Mouse (Mus musculus): ENCODE results near the gene Katna1. TPM values are rescaled to one million over a fixed set of nuclear protein-coding genes. Genes with fewer than 3 reads are reported as not detected.
"Not testable (repeated sequence)": the region's sequence is repeated elsewhere in the genome, so short reads cannot be mapped to it uniquely, and the experiment has no call there.

Gene Katna1
- 100 to 1,000 TPM in 1 of 3 experiments, 10 to 100 TPM in 2; 73.9 to 103 (median 83.1) TPM for polyA plus RNA-seq (2017; shearing (Covaris generic))

DNA sequence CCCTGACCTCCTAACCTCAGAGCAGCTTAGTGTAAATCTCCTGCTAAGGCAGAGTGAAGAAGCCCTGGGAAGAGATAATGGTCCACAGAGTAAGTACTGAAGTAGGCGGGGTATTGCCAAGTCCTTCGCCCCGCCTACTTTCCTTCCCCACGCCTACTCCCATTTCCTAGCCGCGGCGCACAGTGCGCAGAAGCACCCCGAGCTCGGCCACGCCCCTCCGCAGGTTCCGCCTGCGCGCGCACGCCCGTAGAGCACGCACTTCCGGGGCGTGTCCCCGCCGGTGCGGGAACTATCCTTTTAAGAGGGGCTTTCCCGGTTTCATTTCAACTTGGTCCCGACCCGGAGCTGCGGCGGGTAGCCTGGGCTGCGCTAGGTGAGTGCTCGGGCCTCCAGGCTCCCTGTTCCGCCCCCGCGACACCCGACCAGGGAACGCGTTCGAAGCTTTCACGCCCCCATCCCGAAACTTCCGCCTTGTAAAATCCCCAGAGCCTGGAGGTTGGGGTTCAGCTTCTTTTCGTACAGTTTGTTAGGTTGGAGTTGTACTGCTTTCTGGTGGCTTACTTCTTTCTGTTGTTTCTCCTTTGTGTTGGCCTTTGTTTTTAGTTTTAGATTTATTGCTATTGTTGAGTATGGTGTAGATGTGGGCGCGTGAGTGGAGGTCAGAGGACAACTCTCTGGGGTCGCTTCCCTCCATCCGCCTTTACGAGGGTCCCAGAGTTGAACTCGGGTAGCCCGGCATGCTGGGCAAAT is at the start of gene Katna1:
Gene Katna1, plus strand, starts transcription at position 250 of the 750 bp plus-strand sequence.
- peak; percentile 91 for ATAC-seq

DNA sequence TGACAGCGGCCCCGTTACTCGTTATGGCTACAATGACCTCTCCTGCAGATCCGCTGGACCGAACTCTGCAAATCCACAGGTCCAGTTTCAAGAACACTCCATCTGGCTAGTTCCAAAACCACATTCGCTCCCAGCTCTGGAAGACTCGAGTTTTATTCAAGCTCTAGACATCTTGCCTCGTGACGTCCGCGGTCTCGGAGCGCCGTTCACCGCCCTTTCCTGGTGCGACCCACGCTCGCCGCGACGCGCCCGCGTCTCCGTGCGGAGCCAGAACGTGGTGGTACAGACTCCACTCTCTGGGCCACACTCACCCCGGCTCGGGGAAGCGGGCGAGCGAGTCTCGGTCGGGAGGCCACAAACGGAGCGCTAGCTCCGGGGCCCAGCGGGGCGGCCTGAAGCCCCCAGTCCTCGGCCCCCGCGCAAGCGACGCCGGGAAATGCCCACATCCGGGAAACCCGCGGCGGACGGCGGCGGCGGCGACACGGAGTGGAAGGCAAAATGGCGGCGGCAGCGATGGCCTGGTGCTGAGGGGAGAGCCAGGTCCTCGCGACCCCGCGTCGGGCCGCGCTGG is 45.0 kb upstream of the Katna1 start, which contains the start of the genes Pcmt1 and Lats1:
Gene Pcmt1, minus strand, starts transcription at position 406 of the 571 bp plus-strand sequence.
Gene Lats1, plus strand, starts transcription at position 484 of the 571 bp plus-strand sequence.
- ATAC-seq = peak; percentile 79

DNA sequence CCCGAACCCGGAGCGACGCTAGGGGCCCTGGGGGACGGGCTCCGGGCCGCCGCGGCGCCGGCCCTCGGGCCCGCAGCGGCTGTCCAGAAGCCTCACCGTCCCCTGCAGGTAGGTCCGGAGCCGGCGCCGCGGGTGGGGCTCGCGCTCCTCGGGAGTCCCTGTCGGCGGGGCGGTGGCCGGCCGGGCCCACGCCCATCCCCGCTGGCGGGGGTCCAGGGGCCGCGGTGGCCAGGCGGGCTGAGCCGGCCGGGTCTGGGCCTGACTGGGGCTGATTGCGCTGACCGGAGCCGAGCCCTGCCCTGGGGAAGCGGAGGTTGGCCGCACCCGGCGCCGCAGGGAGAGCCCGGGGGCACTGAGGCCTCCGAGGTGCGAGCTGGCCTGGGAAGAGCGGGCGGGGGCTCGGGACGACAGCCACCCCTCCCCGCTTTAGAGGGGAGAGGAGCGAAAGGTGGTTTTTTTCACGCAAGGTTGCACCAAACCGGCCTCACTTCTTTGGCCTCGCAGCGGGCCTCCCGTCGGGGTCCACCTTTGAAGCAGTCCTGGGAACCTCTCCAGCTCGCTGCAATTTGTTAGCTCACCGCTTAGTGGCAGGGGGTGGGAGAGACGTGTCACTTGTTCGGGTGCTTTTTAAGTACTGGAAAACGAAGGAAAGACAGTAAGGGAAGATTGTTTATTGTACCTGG is 44.3 kb upstream of the Katna1 start:
- ATAC-seq = peak; percentile 71

DNA sequence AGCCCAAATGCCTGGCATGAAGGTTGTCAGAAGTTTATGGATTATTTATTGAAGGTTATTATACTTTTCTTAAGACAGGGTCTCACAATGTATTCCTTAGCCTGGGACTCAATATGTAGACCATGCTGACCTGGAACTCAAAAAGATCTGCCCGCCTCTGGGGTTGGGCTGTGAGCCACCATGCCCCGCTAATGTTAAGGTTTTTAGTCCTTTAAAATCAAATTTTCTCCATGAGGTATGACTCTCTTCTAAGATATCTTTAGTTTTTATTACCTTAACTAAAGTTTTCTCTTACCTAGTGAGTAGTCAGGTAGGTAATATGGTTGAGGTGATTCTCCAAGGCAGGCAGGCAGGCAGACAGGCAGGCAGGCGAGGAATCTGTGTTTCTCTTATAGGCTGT is 43.6 kb upstream of the Katna1 start:
- ATAC-seq = no peak

DNA sequence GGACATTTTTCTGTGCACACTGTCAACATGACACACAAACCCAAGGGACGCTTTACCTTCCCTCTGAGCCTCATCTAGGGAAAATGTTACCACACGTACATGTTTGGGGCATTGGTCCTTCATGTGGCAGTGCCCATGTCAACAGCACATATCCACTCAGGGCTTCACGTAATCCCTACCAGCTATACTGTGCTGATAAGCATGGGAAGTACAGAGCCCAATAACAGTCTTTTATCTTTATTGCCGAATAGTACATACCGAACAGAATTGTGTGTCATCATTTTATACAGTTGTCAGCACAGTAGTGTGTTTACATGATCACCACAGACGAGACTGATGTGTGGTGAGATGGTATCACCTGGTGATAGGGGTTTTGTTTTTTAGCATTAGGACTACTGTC is 38.9 kb upstream of the Katna1 start:
- no peak for ATAC-seq

DNA sequence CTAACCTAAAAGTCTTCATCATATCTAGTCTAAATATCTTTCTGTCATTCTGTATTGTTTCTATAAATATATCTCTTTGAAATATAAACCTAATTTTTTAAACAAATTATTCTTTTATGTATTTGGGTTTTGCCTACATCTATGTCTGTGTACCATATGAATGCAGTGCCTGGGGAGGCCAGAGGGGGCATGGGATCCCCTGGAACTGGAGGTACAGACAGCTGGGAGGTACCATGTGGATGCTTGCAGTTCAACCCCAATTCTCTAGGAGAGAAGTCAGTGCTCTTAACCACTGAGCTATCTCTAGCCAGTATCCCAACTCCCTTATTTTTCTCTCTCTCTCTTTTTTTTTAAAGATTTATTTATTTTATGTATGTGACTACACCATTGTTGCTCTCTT is 30.5 kb upstream of the Katna1 start:
- ATAC-seq = no peak

DNA sequence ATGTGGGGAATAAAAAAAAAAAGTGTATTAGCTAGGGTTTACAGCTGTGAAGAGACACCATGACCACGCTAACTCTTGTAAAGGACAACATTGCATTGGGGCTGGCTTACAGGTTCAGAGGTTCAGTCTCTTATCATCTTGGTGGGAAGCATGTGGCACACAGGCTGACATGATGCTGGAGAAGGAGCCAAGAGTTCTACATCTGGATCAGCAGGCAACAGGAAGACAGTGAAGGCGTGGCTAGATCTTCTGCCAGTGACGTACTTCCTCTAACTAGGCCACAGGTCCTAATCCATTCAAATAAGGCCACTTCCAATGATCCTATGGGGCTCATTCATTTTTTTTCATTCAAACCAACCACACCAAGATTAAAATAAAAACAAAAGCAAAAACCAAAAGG is 25.7 kb upstream of the Katna1 start:
- ATAC-seq = no peak

DNA sequence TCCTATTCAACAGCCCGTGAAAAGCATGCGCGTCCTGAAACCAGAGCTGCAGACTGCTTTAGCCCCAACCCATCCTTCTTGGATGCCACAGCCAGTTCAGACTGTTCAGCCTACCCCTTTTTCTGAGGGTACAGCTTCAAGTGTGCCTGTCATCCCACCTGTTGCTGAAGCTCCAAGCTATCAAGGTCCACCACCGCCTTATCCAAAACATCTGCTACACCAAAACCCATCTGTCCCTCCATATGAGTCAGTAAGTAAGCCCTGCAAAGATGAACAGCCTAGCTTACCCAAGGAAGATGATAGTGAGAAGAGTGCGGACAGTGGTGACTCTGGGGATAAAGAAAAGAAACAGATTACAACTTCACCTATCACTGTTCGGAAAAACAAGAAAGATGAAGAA is 23.2 kb upstream of the Katna1 start:
- ATAC-seq = no peak

DNA sequence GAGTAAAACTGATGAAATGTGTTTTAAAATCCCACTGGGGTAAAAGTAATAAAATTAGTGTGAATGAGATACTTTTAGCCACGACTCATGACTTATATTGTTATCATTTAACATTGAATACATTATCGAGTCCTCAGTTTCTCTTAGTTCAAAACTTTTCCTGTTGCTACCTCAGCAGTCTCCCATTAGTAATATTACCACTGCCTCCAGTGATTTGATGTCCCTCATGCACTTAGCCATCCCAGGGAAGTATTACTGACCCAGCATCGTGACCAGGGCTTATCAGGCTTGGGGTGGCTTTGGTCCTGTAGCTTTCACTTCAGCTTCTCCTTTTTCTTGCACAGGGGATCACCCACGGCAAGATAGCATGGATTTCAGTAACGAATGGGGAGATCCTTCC is 15.7 kb upstream of the Katna1 start:
- no peak for ATAC-seq

DNA sequence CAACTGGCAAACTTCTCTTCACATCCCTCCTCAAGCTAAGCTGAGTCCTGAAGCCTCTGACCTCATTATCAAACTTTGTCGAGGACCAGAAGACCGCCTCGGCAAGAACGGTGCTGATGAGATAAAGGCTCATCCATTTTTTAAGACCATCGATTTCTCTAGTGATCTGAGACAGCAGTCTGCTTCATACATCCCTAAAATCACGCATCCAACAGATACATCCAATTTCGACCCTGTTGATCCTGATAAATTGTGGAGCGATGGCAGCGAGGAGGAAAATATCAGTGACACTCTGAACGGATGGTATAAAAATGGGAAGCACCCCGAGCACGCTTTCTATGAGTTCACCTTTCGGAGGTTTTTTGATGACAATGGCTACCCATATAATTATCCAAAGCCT is 13.3 kb upstream of the Katna1 start:
- ATAC-seq = no peak

DNA sequence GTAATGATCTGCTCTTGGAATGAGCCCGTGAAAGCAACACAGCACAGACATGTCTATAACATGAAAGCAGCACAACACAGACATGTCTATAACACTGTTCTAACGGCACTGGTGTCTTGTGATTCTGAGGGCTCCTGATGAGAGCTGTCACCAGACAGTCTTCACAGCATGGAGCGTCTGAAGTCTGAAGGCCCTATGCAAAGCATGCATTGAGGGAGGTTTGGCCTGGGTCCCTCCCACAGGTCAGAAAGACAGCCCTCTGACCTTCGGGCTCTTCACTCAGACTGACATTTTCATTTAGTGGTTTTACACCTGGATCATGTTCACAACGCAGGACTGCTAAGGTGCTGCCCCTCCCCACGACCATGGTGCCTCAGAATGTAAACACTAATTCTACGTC is 10.7 kb upstream of the Katna1 start:
- no peak for ATAC-seq

DNA sequence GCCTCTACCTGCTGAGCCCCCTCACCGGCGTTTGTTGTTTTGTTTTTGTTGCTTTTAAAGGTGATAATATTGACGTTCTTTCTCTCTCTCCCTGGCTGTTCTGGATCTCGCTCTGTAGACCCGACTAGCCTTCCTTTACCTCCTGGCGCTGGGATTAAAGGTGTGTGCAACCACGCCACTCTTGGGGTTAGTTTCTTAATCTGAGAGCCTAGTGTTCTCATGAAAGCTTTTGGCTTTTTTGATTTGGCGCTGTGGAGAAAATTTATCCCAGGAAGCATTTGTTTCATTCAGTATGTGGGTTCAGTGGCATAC is 657 bp downstream of the Katna1 start:
- ATAC-seq = no peak

DNA sequence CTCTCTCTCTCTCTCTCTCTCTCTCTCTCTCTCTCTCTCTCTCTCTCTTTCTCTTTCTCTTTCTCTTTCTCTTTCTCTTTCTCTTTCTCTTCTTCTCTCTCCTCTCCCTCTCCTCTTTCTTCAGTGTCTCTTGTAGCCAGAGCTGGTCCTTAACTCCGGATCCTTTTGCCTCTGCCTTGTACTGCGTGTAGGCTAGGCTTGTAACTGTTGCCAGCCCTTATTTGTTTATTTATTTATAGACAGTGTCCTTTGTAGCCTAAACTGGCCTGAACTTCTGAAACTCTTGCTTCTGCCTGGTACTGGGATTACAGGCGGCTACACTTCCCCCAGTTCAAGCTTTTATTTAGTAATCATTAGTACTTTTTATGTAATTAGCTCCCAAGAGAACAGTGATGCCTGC is 1.2 kb downstream of the Katna1 start:
- ATAC-seq = no peak

DNA sequence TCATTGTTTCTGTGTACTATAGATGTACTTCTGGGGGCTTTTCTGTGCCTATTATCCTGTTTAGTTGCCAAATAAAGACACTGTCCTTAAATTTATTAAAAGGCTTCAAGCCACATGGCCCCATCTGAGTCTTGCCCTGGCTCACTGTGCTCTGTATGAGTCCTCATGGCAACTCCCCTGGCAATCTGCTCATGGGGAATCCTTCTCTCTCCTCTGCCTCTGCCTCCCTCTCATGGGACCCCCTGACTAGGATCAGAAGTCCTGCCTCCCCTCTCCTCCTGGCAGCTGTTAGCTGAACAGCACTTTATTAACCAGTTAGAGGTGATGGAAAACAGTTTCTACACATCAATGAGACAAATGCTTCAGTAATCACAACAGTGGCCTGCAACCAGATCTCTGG is 5.8 kb downstream of the Katna1 start:
- no peak for ATAC-seq

DNA sequence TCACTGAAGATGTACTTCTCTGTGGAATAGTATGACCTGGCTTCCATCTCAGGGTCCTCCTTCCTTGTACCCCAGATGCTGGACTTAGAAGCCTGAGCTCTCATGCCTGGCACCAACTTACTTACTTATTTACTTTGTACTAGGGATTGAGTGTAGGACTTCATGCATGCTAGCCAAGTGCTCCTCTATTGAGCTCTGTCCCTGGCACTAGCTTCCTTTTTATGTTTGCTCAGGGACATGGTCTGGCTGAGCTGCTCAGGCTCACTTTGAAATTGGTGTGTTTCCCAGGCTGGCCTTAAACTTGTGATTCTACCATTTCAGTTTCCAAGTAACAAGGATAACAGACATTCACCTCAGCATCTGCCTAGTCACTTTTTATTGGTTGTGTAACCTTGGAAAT is 11.3 kb downstream of the Katna1 start:
- ATAC-seq = no peak

DNA sequence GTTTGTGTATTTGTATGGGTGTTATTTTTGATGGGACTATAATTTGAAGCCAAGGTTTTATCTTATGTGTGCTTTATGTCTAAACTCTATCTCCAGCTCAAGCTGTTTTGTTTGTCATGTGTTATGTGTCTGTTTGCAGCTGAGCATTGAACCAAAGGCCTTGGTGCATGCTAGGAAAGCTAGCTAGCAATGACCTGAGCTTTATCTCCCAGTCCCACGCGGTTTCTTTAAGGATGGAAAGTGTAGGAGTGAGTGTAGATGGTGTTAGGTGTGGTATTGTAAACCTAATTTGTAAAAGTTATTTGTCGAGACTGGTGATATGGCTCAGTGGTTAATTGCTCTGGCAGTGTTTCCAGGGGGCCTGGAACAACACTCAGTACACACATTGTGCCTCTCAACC is 12.1 kb downstream of the Katna1 start:
- no peak for ATAC-seq

DNA sequence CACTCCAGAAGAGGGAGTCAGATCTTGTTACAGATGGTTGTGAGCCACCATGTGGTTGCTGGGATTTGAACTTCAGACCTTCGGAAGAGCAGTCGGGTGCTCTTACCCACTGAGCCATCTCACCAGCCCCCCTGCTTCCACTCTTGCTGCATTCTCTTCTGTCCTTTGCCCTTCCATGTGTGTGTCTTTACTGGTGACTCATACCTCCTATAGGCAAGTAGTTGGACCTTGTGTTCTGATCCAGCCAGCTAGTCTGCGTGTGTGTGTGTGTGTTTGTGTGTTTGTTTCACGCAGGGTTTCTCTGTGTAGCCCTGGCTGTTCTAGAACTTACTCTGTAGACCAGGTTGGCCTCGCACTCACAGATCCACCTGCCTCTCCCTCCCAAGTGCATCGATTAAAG is 19.7 kb downstream of the Katna1 start:
- not testable (repeated sequence) for ATAC-seq

DNA sequence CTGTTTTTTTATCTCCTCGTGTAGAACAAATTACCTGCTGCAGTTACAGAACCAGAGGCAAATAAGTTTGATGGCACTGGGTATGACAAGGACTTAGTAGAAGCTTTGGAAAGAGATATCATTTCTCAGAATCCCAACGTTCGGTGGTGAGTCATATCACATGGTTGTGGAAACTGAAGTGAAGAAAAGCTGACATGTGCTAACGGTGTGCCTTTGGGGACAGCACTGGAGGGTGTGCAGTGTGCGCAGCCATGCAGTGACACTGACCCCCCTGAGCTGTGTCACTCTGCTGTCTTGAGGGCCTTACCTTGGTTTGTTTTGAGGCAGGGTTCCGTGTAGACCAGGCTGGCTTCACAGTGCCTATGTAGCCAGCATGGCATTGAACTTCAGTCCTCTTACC is 23.0 kb downstream of the Katna1 start:
- no peak for ATAC-seq

DNA sequence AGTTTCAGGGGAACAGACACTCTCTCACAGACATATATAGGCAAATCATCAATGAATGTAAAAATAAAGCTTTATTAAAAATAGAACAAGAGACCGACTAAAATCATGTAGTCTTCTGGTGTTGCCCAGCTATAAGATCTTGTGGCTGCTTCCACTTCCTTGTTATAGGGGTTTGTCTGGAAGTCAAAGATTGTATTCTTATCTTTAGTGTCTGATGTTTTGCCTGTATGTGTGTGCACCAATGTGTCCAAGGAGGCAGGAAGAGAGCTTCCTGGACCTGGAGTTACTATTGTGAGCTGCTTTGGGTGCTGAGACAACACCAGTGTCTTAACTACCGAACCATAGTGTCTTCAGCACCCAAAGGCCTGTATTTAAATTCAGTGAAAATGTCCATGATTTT is 31.7 kb downstream of the Katna1 start:
- ATAC-seq = no peak

DNA sequence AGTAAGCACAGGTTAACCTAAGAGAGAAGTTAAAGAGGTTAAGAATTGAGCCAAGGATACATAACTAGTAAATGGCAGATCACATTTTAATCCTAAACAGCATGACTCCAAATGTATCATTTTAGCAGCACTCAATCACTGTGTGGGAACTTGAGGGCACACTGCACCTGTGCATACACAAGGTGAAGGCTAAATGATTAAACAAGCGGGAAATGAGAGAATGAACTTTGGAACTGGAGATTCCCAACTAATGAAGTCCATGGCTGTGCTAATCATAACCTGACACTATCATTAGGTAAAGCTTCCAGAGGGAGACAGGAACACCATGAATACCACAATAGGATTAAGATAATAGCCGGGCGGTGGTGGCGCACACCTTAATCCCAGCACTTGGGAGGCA is 46.5 kb downstream of the Katna1 start:
- ATAC-seq = no peak

DNA sequence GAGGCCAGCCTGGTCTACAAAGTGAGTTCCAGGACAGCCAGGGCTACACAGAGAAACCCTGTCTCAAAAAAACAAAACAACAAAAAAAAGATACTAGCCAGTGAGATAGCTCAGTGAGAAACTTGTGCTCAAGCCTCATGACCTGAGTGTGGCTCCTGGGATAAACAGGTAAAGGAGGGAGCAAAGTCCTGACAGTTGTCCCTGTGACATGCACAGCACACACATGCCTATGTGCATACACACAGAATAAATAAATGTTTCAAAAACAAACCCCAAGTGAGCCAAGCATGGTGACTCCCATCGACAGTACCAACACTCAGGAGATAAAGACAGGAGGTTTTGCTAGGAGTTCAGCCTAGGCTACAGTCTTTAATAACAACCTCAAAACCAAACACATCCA is 47.0 kb downstream of the Katna1 start:
- ATAC-seq = no peak

DNA sequence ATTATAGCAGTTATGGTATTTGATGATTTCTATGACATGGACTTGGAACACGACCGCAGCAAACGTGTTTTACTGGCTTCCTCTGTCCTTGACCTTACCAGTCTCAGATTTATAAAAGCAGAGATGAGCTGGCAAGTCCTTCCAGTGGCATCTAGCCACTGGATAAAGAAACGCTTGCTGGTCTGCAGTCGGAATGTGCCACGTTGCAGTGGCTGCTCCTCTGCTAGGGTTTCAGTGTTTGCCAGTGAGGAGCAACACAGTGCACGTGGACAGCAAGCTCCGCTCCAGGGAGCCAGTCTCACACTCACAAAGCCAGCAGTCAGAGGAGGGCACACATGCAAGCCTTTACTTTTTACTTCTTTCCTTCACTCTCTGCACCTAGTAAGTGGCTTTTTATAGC is 49.6 kb downstream of the Katna1 start:
- ATAC-seq = no peak

DNA sequence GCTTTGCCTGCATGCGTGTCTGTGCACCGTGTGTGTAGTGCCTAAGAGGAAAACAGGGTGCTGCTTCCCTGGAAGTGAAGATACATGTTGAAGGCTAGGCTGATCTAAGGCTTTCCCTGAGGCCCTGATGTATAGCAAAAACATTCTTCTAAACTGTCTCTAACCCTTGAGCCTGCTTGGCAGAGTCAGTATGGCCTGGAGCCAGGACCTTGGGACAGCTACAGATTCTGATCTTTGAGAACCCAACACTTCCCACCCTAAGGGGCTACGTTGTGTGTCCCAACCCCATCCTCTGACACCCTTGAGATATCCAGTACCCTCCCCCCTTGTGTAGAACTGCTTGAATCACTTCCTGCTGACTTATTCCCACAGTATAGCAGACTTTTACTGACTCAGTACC is 52.6 kb downstream of the Katna1 start:
- no peak for ATAC-seq

DNA sequence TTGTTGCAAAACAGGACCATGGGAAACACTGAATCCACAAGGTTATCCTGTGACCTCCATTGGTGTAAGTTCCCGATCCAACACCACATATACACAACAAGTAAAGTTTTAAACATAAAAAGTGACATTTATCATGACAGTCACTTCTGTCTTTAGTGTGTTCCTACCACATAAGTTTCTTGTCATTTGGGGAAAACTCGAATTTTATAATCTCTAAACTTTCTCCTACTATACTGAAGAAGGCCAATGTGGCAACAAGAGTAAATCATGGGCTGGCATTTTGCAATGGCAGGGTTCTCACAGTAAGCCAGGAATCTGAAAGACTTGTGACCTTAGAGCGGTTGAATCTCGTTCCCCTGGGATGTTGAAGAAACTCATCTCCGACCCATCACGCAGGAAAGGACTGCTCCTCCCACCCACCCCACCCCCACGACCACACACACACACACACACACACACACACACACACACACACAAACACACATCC is 54.0 kb downstream of the Katna1 start:
- no peak for ATAC-seq
